Mouse (Mus musculus): ENCODE measurements around the gene Rab8b. TPM values are rescaled to one million over a fixed set of nuclear protein-coding genes. Genes with fewer than 3 reads are reported as not detected.
"Not testable (repeated sequence)": the region's sequence is repeated elsewhere in the genome, so short reads cannot be mapped to it uniquely, and the experiment has no call there.

The Rab8b gene
- total RNA-seq, 2 experiments from 2014 or later = 18.9 to 21.9 TPM

DNA sequence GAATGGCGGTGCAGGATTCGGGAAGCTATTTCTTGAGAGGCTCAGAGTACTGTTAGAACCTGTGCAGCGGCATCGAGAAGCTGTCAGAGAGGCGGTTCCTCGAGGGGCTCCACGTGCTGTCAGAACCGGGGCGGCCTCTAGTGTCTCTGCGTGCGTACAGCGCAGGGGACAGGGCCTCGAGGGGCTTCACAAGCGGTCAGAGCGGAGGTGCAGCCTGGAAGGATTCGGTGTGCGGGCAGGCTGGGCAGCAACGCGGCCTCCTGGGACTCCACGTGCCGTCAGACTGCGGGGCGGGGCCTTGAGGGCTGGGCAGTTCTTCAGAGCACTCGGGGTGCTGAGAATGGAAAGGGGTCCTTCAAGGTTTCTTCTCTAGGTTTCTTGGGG lies 84.4 kb downstream of the Rab8b start:
- peak; percentile 63 to 74 for DNase-seq

DNA sequence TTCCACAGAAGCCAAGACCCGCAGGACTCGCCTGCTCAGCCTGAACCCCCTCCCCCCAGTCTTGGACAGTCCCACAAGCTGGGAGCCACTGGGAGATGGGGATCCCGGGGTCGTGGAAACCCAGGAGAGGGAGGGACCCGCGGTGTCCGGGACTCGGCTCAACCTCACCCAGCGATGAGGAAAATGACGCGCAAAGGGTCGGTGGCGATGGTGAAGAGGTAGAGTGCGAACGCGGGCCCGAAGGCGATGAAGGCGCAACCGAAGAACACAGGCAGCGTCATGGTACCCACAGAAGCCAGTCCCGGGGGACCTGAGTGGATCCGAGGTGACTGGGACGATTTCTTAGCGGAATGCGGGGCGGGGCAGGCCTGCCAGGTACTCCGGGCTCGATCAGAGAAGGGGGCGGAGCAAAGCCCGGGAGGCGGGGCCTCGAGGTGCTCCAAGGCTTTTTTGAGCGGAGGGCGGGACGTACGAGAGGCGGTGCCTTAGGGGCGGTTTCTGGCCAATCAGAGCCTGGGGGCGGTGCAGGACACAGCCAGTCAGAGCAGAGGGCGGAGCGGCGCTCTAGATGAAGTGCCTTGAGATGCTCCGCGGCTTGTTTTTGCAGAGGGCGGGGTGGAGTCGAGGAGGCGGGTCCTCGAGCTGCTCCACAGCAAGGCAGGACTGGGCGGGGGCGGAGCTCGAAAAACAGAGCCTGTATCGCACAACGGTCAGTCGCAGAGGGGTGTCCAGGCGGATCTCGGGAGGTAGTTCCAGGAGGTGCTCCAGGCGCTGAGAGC lies 85.0 kb downstream of the Rab8b start, which contains the start of gene Aph1c:
Gene Aph1c, minus strand, starts transcription at position 409 of the 779 bp plus-strand sequence.
- DNase-seq = peak; percentile 99

DNA sequence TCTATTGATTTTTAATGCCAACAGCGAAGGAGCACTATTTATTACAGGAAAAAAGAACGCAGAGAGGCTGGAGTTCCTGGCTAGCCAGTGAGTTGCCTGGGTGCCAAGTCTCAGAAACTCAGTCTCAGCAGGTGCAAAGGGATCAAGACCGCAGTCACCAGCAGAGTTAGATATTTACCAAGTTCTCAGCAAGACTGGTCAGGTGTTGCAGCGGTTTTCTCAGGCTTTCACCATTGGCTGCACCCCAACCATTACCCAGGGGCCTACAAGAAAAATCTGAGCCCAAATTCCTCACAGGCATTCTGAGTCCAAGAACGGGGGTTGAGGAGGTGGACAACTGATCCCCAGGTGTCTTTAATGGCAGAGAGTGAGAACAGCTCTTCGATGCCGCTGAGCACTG lies 85.6 kb downstream of the Rab8b start:
- DNase-seq = no peak

DNA sequence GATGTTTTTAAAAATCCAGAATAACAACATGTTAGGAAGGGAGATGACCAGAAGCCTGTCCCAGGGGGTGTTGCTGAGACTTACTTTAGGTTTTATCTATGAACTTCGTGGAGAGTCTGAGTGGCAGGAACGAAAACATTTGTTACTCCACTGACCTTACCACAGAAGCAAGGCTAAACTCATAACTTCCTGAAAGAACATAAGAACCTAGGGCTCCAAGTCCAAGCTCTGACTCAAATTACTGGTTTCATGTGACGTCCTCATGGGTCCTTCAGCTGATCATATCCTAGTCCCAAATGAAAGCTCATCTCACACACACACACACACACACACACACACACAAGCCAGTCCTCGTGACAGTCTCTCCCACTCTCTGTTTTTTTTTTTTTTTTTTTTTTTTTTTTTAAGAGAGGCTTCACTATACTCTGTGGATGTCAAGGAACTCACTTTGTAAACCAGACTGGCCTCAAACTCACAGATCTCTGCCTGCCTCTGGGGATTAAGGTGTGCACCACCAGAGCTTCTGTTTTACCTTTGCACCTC lies 87.0 kb downstream of the Rab8b start:
- peak in 1 of 2 experiments; percentile 16 for DNase-seq

- DNase-seq = peak in 1 of 2 experiments; percentile 45
Measured at GRCm38 (mm10) chr9:66825990-66826389, 93.5 kb downstream of the Rab8b start.

- DNase-seq = not testable (repeated sequence)
Measured at GRCm38 (mm10) chr9:66822255-66822654, 97.2 kb downstream of the Rab8b start.

- DNase-seq = no peak
Measured at GRCm38 (mm10) chr9:66820996-66821395, 98.5 kb downstream of the Rab8b start.

- DNase-seq = no peak
Measured at GRCm38 (mm10) chr9:66813392-66813791, 106.1 kb downstream of the Rab8b start.

DNA sequence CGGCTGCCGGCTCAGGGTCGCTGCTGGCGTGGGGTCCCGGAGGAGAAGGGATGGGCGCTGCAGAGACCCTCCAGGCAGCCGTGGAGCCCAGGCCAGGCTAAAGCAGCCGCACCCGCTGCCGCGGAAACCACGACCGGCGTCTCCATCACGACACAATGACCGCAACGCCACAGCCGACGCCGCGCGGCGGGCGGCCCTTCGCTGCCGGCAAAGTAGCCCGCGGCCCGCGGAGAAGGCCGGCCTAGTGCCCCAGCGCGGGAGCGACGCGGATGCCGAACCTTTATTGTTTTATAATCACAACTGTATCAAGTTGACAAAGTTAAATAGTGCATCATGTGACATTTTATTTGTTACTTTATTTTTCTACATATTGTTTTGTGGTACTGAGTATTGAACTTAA lies 113.5 kb downstream of the Rab8b start:
- DNase-seq = peak in 1 of 2 experiments; percentile 11

DNA sequence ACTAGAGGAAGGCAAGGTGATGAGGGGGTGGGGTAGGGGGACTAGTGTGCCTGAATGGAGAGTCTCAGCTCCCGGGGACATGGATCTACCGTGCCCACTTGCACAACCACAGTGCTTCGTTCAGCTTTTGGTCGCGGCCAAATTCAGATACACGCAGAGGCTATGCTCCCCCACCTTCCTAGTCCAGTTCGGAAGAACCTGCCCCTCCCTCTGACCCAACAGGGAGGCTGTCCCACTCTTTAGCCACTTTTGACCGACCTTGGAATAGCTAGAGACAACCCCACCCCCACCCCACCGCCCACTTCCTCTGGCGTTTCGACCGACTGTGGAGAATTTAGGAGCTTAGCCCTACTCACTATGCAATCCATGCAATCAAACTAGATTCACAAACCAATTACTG lies 117.5 kb downstream of the Rab8b start:
- DNase-seq = no peak

- DNase-seq = no peak
Measured at GRCm38 (mm10) chr9:66796739-66797138, 122.7 kb downstream of the Rab8b start, which contains the start of gene Gm10647. Gene Gm10647 (plus strand): TSS chr9:66797039.

- peak; percentile 98 to 99 for DNase-seq
Measured at GRCm38 (mm10) chr9:66795464-66796324, 123.8 kb downstream of the Rab8b start, which contains the start of gene Aph1b. Gene Aph1b (minus strand): TSS chr9:66795490.

GRCm38 (mm10) chr9:66794629-66795463 lies 124.6 kb downstream of the Rab8b start:
- DNase-seq = no peak

Other genes with a start within 250 kb of the Rab8b start
- under 1 TPM; 0.13 to 0.23 TPM for gene Car12, start 206.0 kb downstream of the Rab8b start, total RNA-seq (2021)
- 1 to 10 TPM; 4.7 to 5.5 TPM for gene Aph1b, start 124.2 kb downstream of the Rab8b start, total RNA-seq (2021)
- gene Gm10647, start 122.6 kb downstream of the Rab8b start, total RNA-seq (2021) = under 1 TPM in 1 of 2 experiments, not detected in 1; 0.26 TPM
- gene Aph1c, start 85.0 kb downstream of the Rab8b start, total RNA-seq (2021) = 10 to 100 TPM in 1 of 2 experiments, 1 to 10 TPM in 1; 6.6 to 11.4 TPM
- gene Rps27l, start 26.4 kb upstream of the Rab8b start, total RNA-seq (2021) = 100 to 1,000 TPM; 270 to 313 TPM
- gene Lactb, start 55.8 kb upstream of the Rab8b start, total RNA-seq (2021) = 10 to 100 TPM; 16.9 to 20.5 TPM
- 100 to 1,000 TPM; 145 to 272 TPM for gene Tpm1, start 129.7 kb upstream of the Rab8b start, total RNA-seq (2021)

Data from adrenal gland, postnatal 36 days (tissue).